Mouse (Mus musculus) small intestine, adult 2 months (tissue): ENCODE measurements at regions not wholly inside any gene's neighbourhood (a gene's known extent, or its start where the extent isn't known, plus 50 kb on each side); places are given as distances from the start of the nearest gene placed in this dataset.

Source experiments
- CTCF ChIP-seq: fragments of 200-500 bp; IDR thresholded peaks from 2 replicates; pipeline ENCODE4 v1.5.1; 2012; ENCODE audit warnings: low read depth, mild to moderate bottlenecking, control low read depth, inconsistent platforms, low read length, moderate library complexity, mixed read lengths; ENCODE audit not compliant: insufficient replicate concordance, insufficient read length; ENCODE audit errors: extremely low read depth
- POLR2A ChIP-seq: fragments of 200-500 bp; IDR thresholded peaks from 2 replicates; pipeline ENCODE4 v1.6.1; 2012; ENCODE audit warnings: low read depth, mild to moderate bottlenecking, control low read depth, inconsistent platforms, low read length, moderate library complexity

DNA sequence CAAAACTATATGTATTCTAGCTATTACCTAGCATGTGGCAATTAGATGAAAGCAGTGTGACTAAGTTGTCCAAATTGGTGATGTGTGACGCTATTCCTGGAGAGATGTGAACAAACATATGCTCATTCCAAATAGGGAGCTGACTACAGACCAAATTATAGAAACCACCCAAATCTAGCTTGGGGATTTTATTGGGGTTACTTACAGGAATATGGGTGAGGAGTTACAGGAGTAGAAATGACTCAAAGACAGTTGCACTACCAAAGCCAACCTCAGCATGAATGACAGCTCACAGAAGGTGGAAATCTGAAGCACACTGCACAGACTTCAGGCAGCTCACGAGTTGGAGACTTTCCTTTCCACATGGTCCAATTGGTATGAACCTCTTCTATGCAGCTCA is 326.5 kb upstream of the Sdr16c6 start:
- no peak for TF ChIP-seq POLR2A
- TF ChIP-seq CTCF = no peak
